Mouse (Mus musculus) NIH3T3 (cell line): Measurements from ENCODE around the gene Ap4s1.

ENCODE experiments used
- DNase-seq: peaks from one replicate; pipeline ENCODE4 v3.0.0-alpha.2; 2012; ENCODE audit warnings: low read depth

Gene Ap4s1

GRCm38 (mm10) chr12:51703859-51704258 is 13.0 kb downstream of the Ap4s1 start:
- no peak for DNase-seq

- DNase-seq = no peak
Observed at GRCm38 (mm10) chr12:51704572-51704971, 13.7 kb downstream of the Ap4s1 start.

- DNase-seq = no peak
Observed at GRCm38 (mm10) chr12:51705778-51706177, 14.9 kb downstream of the Ap4s1 start.

GRCm38 (mm10) chr12:51706673-51707235 is 15.9 kb downstream of the Ap4s1 start:
- DNase-seq = no peak

GRCm38 (mm10) chr12:51708941-51709686 is 18.3 kb downstream of the Ap4s1 start:
- DNase-seq = no peak

GRCm38 (mm10) chr12:51709741-51710140 is 18.9 kb downstream of the Ap4s1 start:
- DNase-seq = no peak

GRCm38 (mm10) chr12:51710154-51710553 is 19.3 kb downstream of the Ap4s1 start:
- DNase-seq = no peak

GRCm38 (mm10) chr12:51712685-51713084 is 21.9 kb downstream of the Ap4s1 start:
- DNase-seq = no peak

GRCm38 (mm10) chr12:51718617-51719016 is 27.8 kb downstream of the Ap4s1 start:
- no peak for DNase-seq

GRCm38 (mm10) chr12:51721836-51722235 is 31.0 kb downstream of the Ap4s1 start:
- peak; percentile 30 for DNase-seq

- DNase-seq = peak; percentile 59
Observed at GRCm38 (mm10) chr12:51729058-51729457, 38.2 kb downstream of the Ap4s1 start.

GRCm38 (mm10) chr12:51729827-51730226 is 39.0 kb downstream of the Ap4s1 start:
- no peak for DNase-seq

GRCm38 (mm10) chr12:51734605-51735211 is 43.9 kb downstream of the Ap4s1 start:
- peak; percentile 86 for DNase-seq

- peak; percentile 97 for DNase-seq
Observed at GRCm38 (mm10) chr12:51735840-51736271, 45.0 kb downstream of the Ap4s1 start.

GRCm38 (mm10) chr12:51736381-51736780 is 45.5 kb downstream of the Ap4s1 start:
- DNase-seq = no peak

- DNase-seq = no peak
Observed at GRCm38 (mm10) chr12:51736807-51737206, 46.0 kb downstream of the Ap4s1 start.

- DNase-seq = peak; percentile 63
Observed at GRCm38 (mm10) chr12:51741690-51742089, 50.9 kb downstream of the Ap4s1 start.

GRCm38 (mm10) chr12:51744957-51745356 is 54.1 kb downstream of the Ap4s1 start:
- no peak for DNase-seq

- DNase-seq = peak; percentile 25
Observed at GRCm38 (mm10) chr12:51747348-51747747, 56.5 kb downstream of the Ap4s1 start.

GRCm38 (mm10) chr12:51755938-51756598 is 65.2 kb downstream of the Ap4s1 start:
- peak; percentile 22 for DNase-seq

- DNase-seq = no peak
Observed at GRCm38 (mm10) chr12:51756599-51756961, 65.7 kb downstream of the Ap4s1 start.

GRCm38 (mm10) chr12:51759374-51759773 is 68.5 kb downstream of the Ap4s1 start:
- DNase-seq = no peak

- no peak for DNase-seq
Observed at GRCm38 (mm10) chr12:51767454-51767853, 76.6 kb downstream of the Ap4s1 start.
